Mouse (Mus musculus) bone marrow, adult 2 months (tissue): ENCODE data around the gene Gm11634.
"Not testable (repeated sequence)": the region's sequence is repeated elsewhere in the genome, so short reads cannot be mapped to it uniquely, and the experiment has no call there.

Experiments
- CTCF ChIP-seq: fragments of 200-500 bp; IDR thresholded peaks from 2 replicates; pipeline ENCODE4 v1.5.1; 2011; ENCODE audit warnings: low read length, control low read depth; ENCODE audit not compliant: control insufficient read depth, insufficient read depth
- POLR2A ChIP-seq: fragments of 200-500 bp; IDR thresholded peaks from 2 replicates; pipeline ENCODE4 v1.6.1; 2011; ENCODE audit warnings: low read depth, mild to moderate bottlenecking, control low read depth, low read length, borderline replicate concordance; ENCODE audit not compliant: control insufficient read depth

GRCm38 (mm10) chr11:101607134-101607533, 8.1 kb upstream of the Gm11634 start:
- TF ChIP-seq POLR2A, CTCF: not testable (repeated sequence)
